Mouse (Mus musculus) hindbrain, postnatal 0 days (tissue): Measurements from ENCODE around the gene Dsn1. TPM values are rescaled to one million over a fixed set of nuclear protein-coding genes. Genes with fewer than 3 reads are reported as not detected.

Experiments
- ATAC-seq: fragments of 200-750 bp; cut with Nextera tagmentation; 2 replicates; pipeline ENCODE4 v1.8.0; 2017; ENCODE audit warnings: mild to moderate bottlenecking, moderate TSS enrichment, moderate library complexity
- DNase-seq: peaks from one replicate; pipeline ENCODE4 v3.0.0-alpha.2; 2015; ENCODE audit warnings: low spot score
- H3K27ac ChIP-seq: fragments of 300-500 bp; sonication (generic); 2 replicates; pipeline ENCODE4 v1.5.1; 2014; ENCODE audit warnings: mild to moderate bottlenecking
- H3K27me3 ChIP-seq: fragments of 300-500 bp; sonication (generic); 2 replicates; pipeline ENCODE4 v1.6.1; 2014; ENCODE audit warnings: low read length, mixed read lengths; ENCODE audit not compliant: insufficient read depth
- H3K36me3 ChIP-seq: fragments of 300-500 bp; sonication (generic); 2 replicates; pipeline ENCODE4 v1.6.1; 2014; ENCODE audit warnings: low read length, mixed read lengths; ENCODE audit not compliant: insufficient read depth
- H3K4me1 ChIP-seq: fragments of 300-500 bp; sonication (generic); 2 replicates; pipeline ENCODE4 v1.6.1; 2014; ENCODE audit warnings: antibody characterized with exemption, low read length, mixed read lengths; ENCODE audit not compliant: insufficient read depth
- H3K4me2 ChIP-seq: fragments of 300-500 bp; sonication (generic); 2 replicates; pipeline ENCODE4 v1.6.1; 2014; ENCODE audit warnings: low read depth, mild to moderate bottlenecking, low read length, moderate library complexity, mixed read lengths
- H3K4me3 ChIP-seq: fragments of 300-500 bp; sonication (generic); 2 replicates; pipeline ENCODE4 v1.5.1; 2014; ENCODE audit warnings: low read length
- H3K9ac ChIP-seq: fragments of 300-500 bp; sonication (generic); replicated peaks from 2 replicates; pipeline ENCODE4 v1.6.1; 2014; ENCODE audit warnings: mild to moderate bottlenecking, low read length, moderate library complexity, mixed read lengths
- H3K9me3 ChIP-seq: fragments of 300-500 bp; sonication (generic); 2 replicates; pipeline ENCODE4 v1.6.1; 2016; ENCODE audit warnings: low read length, mixed read lengths
- CTCF ChIP-seq: IDR thresholded peaks from 2 replicates; pipeline ENCODE4 v1.5.1; 2016; ENCODE audit warnings: antibody characterized with exemption, control low read depth, low read depth
- WGBS: fragments of 180-500 bp; shearing (Covaris S2); extraction: QIAGEN DNeasy Blood & Tissue Kit; methylation state at CpG from one replicate; pipeline ENCODE4 v1.1.7; 2014; 5-methylcytosine and 5-hydroxymethylcytosine counted together
- polyA plus RNA-seq: library from polyadenylated mRNA; unstranded; fragments of >200 nt; fragmentation: Nextera tagmentation; extraction: Ambion mirVana; gene quantifications from 2 replicates; pipeline ENCODE4 v1.2.1, GENCODE M21; 2015
- total RNA-seq: library from RNA; depleted of rRNA; stranded (reverse); fragments of >200 nt; gene quantifications from 2 replicates; pipeline ENCODE4 v1.2.3, GENCODE M21; 2014

The Dsn1 gene
- total and polyA plus RNA-seq, 2 experiments from 2014 or later = 9.5 to 12.7 TPM

- peak; percentile 92 for DNase-seq
- H3K4me2 ChIP-seq = 0 out of 2 replicates have a peak overlapping the region, but pooled peaks have one; percentile 11
- 14% methylated on average over 8 of the region's 8 CpGs for WGBS
- peak overlapping the region; percentile 83 for H3K27ac ChIP-seq
- no peak for TF ChIP-seq CTCF
- 0 out of 2 replicates have a peak overlapping the region, but pooled peaks have one; percentile 18 for H3K9ac ChIP-seq
- no peaks in the 10 kb centered on the region for H3K9me3 ChIP-seq
- H3K27me3 ChIP-seq = no peaks in the 10 kb centered on the region
- H3K4me3 ChIP-seq = no peak overlapping the region
- peaks cover 22% of the 10 kb centered on the region; the same call in 1 of the 2 replicates for H3K36me3 ChIP-seq
- ATAC-seq = peak; percentile 91
- H3K4me1 ChIP-seq = peaks cover 38% of the 10 kb centered on the region
Observed at GRCm38 (mm10) chr2:157049831-157050243, 42.9 kb upstream of the Dsn1 start.

- H3K27ac ChIP-seq = peak overlapping the region; percentile 83
- no peak overlapping the region for H3K4me2 ChIP-seq
- ATAC-seq (no peak; the same call in 1 of the 2 replicates), DNase-seq (peak; percentile 64)
- H3K9ac ChIP-seq = 0 out of 2 replicates have a peak overlapping the region, but pooled peaks have one; percentile 18
- 38% methylated on average over 13 of the region's 13 CpGs for WGBS
- TF ChIP-seq CTCF = no peak
- peaks cover 24% of the 10 kb centered on the region; the same call in 1 of the 2 replicates for H3K36me3 ChIP-seq
- H3K9me3 ChIP-seq = no peaks in the 10 kb centered on the region
- no peak overlapping the region for H3K4me3 ChIP-seq
- H3K4me1 ChIP-seq = peaks cover 33% of the 10 kb centered on the region
- no peaks in the 10 kb centered on the region for H3K27me3 ChIP-seq
Observed at GRCm38 (mm10) chr2:157048395-157049181, 41.6 kb upstream of the Dsn1 start.

DNA sequence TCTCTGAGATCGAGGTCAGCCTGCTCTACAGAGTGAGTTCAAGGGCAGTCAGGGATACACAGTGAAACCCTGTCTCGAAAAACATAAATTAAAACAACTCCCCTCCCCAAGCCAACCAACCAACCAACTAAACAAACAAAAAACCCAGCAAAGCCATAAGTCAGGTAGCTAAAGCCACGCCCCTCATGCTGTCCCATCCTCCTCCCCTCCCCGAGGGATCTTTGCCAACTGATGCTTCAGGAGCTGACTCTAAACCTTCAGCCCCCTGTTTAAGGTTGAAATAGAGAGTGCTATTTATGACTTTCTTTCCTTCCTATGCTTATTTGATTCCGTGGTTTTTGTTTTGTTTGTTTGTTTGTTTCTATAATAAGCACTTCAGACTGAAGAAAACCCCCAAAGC lies 40.0 kb upstream of the Dsn1 start:
- H3K4me2 ChIP-seq = no peak overlapping the region
- H3K4me1 ChIP-seq = peaks cover 33% of the 10 kb centered on the region
- no peak overlapping the region for H3K9ac ChIP-seq
- H3K9me3 ChIP-seq = no peaks in the 10 kb centered on the region
- H3K27me3 ChIP-seq = no peaks in the 10 kb centered on the region
- 93% methylated on average over 5 of the region's 5 CpGs for WGBS
- H3K27ac ChIP-seq = no peak overlapping the region
- peaks cover 17% of the 10 kb centered on the region; the same call in 1 of the 2 replicates for H3K36me3 ChIP-seq
- no peak overlapping the region for H3K4me3 ChIP-seq
- TF ChIP-seq CTCF = no peak
- DNase-seq = no peak
- no peak for ATAC-seq

DNA sequence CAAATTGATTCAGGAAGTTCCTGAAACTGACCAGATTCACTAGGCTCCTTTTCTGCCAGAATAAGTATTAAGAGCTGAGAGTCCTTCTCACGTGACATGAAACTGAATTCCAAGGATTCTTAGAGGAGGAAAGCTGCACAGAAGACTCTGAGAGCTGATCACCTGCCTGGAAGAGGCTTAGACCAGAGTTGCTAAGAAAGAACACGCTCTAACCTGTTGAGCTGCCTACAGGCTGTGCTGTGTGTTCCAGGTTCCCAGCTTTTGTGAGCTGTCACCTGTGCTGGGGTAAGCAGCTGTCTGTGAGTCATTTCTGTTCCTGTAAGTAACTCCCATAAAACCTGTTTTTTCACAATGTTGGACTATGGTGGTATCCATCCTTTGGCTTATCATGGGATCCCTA lies 39.0 kb upstream of the Dsn1 start:
- Histone ChIP-seq H3K36me3 (peaks cover 22% of the 10 kb centered on the region; the same call in 1 of the 2 replicates), H3K27me3 (no peaks in the 10 kb centered on the region), H3K4me2 (no peak overlapping the region), H3K9me3 (no peaks in the 10 kb centered on the region), H3K27ac (no peak overlapping the region), H3K4me3 (no peak overlapping the region), H3K9ac (no peak overlapping the region), H3K4me1 (peaks cover 29% of the 10 kb centered on the region)
- WGBS = 96% methylated on average over 2 of the region's 2 CpGs
- TF ChIP-seq CTCF = no peak
- no peak for DNase-seq
- ATAC-seq = no peak

GRCm38 (mm10) chr2:157043987-157044386 lies 37.0 kb upstream of the Dsn1 start:
- Histone ChIP-seq H3K36me3 (peaks cover 41% of the 10 kb centered on the region), H3K9me3 (no peaks in the 10 kb centered on the region), H3K4me3 (no peak overlapping the region), H3K4me1 (peaks cover 12% of the 10 kb centered on the region; the same call in 1 of the 2 replicates), H3K4me2 (no peak overlapping the region), H3K27ac (no peak overlapping the region), H3K9ac (no peak overlapping the region), H3K27me3 (no peaks in the 10 kb centered on the region)
- ATAC-seq (no peak), DNase-seq (peak; percentile 32)
- TF ChIP-seq CTCF = peak; percentile 65

DNA sequence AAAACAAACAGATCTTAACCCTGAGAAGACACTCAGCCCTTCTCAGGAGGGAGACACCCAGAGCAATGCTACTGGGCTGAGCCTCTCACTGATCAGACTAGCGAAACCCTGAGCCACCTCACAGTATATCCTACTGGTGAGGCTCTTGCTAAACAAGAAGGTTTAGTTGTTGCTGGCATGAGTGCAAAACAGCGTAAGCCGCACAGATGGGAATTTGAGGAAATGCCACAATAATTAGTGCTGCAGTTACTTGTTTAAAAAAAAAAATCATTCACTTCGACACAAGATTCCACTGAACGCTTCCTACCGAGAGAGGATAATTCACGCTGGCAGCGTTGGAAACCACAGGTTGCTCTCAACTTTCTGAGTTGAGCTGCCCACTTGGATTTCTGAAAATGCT lies 36.6 kb upstream of the Dsn1 start:
- peaks cover 41% of the 10 kb centered on the region for H3K36me3 ChIP-seq

DNA sequence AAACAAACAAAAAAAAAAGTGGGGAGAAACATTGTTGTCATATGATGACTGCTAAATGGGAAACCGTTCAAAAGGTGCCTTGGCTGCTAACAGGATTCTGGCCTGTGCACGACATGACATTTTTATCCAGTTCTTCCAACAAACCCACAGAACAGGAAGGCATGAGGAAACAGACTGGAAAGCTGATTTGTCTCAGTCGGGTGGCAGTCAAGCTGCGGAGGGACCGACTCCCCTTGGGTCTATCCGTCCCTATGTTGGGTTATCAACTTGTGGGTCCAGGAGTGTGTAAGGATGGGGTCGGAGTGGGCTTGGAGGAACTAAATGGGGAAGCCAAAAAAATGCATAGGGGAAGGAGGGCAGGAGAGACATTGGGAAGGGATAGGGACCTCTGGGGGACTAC lies 34.5 kb upstream of the Dsn1 start:
- Histone ChIP-seq H3K4me2 (no peak overlapping the region), H3K4me1 (no peaks in the 10 kb centered on the region), H3K36me3 (peaks cover 53% of the 10 kb centered on the region), H3K27me3 (no peaks in the 10 kb centered on the region), H3K27ac (no peak overlapping the region), H3K4me3 (no peak overlapping the region), H3K9me3 (no peaks in the 10 kb centered on the region), H3K9ac (no peak overlapping the region)
- no peak for ATAC-seq
- TF ChIP-seq CTCF = no peak
- no peak for DNase-seq
- 81% methylated on average over 7 of the region's 7 CpGs for WGBS

More for the DNA sequence above, 36.6 kb upstream of the Dsn1 start:
- WGBS = 59% methylated on average over 8 of the region's 8 CpGs
- ATAC-seq (no peak), DNase-seq (no peak)
- Histone ChIP-seq H3K4me2 (no peak overlapping the region), H3K4me3 (no peak overlapping the region), H3K27ac (no peak overlapping the region), H3K9ac (no peak overlapping the region), H3K9me3 (no peaks in the 10 kb centered on the region), H3K4me1 (peaks cover 10% of the 10 kb centered on the region; the same call in 1 of the 2 replicates), H3K27me3 (no peaks in the 10 kb centered on the region)
- TF ChIP-seq CTCF = no peak
